Mouse (Mus musculus) spleen, adult 2 months (tissue): ENCODE results near the gene Cfap206.

ENCODE experiments used
- CTCF ChIP-seq: fragments of 200-500 bp; IDR thresholded peaks from 2 replicates; pipeline ENCODE4 v1.5.1; 2011; ENCODE audit warnings: mild to moderate bottlenecking, inconsistent platforms; ENCODE audit not compliant: insufficient read depth, insufficient read length, insufficient replicate concordance; ENCODE audit errors: extremely low read depth
- POLR2A ChIP-seq: fragments of 200-500 bp; IDR thresholded peaks from 2 replicates; pipeline ENCODE4 v1.6.1; 2011; ENCODE audit warnings: low read depth, low read length, inconsistent platforms

DNA sequence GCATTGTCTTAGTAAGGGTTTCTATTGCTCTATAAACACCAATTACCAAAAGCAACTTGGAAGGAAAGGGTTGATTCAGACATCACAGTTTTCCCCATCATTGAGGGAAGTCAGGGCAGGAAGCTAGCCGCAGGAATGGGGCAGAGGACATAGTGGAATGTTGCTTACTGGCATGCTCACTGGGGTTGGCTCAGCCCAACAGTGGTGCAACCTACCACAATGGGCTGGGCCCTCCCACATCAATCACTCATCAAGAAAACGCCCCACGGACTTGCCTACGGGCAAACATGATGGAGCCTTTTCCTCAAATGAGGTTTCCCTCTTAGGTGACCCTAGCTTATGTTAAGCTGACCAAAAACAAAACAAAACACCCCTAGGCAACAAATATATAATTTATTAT, 6.8 kb downstream of the Cfap206 start:
- TF ChIP-seq POLR2A (no peak), CTCF (no peak)
